Mouse (Mus musculus): ENCODE measurements at regions not wholly inside any gene's neighbourhood (a gene's known extent, or its start where the extent isn't known, plus 50 kb on each side); places are given as distances from the start of the nearest gene placed in this dataset.

GRCm38 (mm10) chr4:153560193-153560592, 77.6 kb upstream of the Ajap1 start:
- TF ChIP-seq POLR2A (IDR thresholded peaks at IDR 0.05; ENCODE audit: control insufficient read depth in 1 of 2, insufficient read depth in 1 of 2, low read depth in 1 of 2, low read length in 2 of 2, poor library complexity in 1 of 2) (no peak), CHD2 (IDR thresholded peaks at IDR 0.05; ENCODE audit: low read length) (no peak), RAD21 (IDR thresholded peaks at IDR 0.05; ENCODE audit: low read depth, low read length) (no peak), JUND (IDR thresholded peaks at IDR 0.05; ENCODE audit: low read depth, low read length) (no peak), CTCF (IDR thresholded peaks at IDR 0.05 in 2 of 3, conservative IDR thresholded peaks at IDR 0.05 in 1 of 3; ENCODE audit: control insufficient read depth in 1 of 3, insufficient read depth in 1 of 3, low read depth in 2 of 3, low read length in 3 of 3, poor library complexity in 1 of 3, severe bottlenecking in 1 of 3) (no peak), ZNF384 (IDR thresholded peaks at IDR 0.05; ENCODE audit: low read depth, low read length) (no peak)

Data from MEL (cell line).